Mouse (Mus musculus) neutrophil, adult 5-6 weeks (primary cell): ENCODE results near the gene Nol9. TPM values are rescaled to one million over a fixed set of nuclear protein-coding genes. Genes with fewer than 3 reads are reported as not detected.

Source experiments
- ATAC-seq: fragments of 151-379, 151-347 bp; 2 replicates; pipeline ENCODE4 v1.8.0; 2017; ENCODE audit warnings: mild to moderate bottlenecking, moderate TSS enrichment; ENCODE audit not compliant: insufficient number of reproducible peaks, poor library complexity, low FRiP score, severe bottlenecking; ENCODE audit errors: extremely low read depth
- total RNA-seq: library from RNA; stranded (forward); fragments of 200-1000 nt; gene quantifications from 2 replicates; pipeline ENCODE4 v1.2.3, GENCODE M21; 2017

The Nol9 gene
- total RNA-seq, result 23.0 and 23.7 TPM in 2 replicates

DNA sequence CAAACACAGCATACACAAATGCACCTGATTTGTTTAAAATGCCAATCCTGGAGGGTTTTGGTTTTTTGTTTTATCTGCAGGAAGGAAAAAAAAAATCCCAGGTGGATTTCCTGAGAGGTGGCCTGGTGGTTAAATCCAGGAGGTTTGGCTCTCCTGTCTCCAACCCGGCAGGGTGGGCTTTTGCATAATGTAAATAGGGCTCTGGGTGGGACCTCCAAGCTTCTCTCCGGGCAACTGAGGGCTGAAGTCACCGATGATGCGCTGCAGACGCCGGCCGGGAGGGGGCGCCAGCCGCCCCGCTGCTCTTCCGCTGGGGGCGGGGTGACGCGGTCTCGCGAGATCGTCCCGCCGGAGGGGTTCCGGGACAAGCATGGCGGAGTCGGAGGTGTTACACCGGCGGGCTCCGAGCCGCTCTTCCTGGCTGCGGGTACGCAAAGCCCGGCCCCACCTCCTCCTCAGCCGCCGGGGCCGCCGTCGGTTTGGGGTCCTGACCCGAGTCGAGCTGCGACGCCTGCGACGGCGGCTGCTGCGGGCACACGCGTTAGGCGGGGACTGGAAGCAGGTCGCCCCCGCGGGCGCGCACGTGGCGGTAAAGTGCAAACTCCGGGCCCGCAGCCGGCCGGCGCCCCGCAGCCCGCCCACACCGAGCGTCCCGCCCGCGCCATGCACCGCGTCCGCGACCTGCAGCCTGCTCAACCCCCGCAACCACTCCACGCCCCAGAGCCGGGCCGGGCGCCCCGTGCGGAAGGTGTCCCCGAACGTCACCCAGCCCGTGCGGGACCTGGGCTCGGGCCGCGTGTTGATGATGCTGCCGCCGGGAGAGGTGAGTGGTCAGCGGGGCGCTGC, at the start of gene Nol9:
TSS of gene Nol9 (plus strand) at position 337 of the 846 bp plus-strand sequence.
- ATAC-seq, result peak; percentile 86

DNA sequence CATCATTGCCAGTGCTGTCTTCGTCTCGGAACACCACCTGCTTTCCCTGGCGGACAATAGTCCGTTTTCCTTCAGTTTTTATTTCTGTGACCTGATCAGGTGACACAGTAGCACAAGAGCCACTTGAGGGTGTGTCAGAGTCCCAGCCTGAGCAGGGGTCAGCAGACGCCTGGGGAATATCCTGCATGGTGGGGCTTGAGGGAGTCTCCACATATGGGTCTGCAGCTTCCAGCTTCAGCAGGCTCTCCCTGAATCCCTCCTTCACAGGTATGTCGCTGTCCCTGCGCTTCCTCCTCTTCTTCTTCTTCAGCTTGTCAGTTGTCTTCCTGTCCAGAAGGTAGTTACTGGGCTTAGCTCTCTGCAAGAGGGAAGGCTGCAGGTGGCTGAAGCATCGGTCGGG, 47.0 kb upstream of the Nol9 start:
- no peak for ATAC-seq

DNA sequence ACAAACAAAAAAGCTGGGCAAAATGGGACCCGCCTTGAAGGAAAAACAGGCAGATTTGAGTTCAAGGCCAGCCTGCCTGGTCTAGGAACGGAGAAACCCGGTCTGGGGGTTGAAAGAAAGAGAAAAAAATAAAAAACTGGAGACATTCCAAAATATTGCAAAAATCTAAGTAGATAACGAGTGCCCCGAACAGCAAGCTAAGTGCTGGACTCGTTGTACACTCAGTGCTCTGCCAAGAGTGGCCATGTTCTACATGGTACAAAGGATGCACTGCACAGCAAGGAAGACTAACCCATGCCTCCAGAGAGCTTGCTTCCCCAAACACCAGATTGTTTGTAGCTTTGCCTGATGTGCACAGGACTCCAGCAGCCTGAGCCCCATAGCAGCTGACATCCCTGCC, 46.1 kb upstream of the Nol9 start:
- no peak for ATAC-seq

DNA sequence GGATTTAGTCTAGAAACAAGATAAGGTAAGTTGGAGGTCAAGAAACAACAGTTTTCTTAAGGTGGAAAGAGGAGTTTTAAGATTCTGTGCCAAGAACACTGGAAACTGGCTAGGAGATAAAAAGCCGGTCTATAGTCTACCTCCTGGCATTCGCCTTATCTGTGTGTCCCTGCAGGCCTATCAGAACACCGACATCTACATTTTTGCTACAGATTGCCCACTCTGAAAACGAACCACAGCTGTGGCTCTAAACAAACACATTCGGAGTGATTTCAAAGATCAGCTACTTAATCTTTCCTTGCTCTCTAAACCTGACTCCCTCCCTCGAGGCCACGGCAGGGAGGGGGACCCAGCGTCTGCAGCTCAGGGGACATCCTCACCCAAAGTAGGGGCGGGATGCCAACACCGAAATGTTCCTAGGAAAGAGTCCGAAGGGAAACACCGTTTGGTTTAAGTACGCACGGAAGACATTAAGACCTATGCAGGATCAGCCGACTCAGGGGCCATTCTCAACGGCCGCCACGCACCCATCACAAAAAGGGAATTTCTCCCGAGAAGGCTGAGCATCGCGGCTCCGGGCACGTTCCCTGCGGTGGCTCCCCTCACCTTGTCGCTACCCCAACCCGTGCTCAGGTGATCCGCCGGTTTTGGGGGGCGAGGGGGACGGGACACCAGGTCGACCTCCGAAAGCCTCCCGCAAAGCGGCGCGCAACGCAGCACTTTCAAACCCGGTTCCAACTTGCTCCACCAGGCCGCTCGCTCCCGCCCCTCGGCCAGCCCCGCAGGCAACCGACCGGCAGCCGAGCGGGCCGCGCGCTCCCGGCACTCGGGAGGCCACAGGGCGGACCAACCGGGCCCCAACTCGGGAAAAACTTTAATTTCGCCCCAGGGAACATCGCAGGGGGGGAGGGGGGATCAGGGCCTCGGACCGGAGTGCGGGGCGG, 44.6 kb upstream of the Nol9 start:
- no peak for ATAC-seq

DNA sequence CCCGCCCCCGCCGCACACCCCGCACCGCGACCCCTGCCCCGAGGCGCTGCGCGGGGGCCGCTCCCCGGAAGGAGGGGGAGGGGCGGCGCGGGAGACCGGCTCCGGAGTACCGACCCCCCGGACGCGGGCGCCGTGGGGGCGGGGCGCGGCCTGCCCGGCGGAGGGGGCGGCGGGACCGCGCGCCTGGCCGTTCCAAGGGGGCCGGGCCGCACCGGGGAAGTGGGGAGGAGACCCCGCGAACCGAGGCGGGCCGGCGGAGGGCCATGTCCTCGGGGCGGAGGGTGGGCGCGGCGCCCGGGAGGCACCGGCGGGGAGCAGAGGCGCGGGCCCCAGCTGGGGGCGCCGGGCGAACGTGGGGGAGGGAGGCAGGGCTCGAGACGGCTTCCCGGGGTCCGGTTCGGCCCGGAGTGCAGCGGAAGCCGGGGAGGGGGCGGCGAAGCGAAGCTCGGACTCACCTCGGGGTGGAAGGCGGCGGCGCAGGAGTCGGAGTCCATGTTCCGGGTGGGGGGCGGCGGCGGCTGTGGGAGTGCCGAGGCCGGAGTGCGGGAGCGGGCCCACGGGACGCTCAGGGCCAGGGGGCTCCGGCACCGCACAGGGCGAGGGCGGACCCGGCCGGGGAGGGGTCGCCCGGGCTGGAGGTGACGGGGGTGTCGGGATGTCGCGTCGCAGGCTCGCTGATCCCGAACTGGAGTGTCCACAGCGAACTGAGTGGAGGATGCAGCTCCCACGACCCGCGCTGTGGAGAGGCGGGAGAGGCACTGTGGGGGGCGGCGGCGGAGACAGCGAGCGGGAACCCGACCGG, 43.5 kb upstream of the Nol9 start:
- no peak for ATAC-seq

DNA sequence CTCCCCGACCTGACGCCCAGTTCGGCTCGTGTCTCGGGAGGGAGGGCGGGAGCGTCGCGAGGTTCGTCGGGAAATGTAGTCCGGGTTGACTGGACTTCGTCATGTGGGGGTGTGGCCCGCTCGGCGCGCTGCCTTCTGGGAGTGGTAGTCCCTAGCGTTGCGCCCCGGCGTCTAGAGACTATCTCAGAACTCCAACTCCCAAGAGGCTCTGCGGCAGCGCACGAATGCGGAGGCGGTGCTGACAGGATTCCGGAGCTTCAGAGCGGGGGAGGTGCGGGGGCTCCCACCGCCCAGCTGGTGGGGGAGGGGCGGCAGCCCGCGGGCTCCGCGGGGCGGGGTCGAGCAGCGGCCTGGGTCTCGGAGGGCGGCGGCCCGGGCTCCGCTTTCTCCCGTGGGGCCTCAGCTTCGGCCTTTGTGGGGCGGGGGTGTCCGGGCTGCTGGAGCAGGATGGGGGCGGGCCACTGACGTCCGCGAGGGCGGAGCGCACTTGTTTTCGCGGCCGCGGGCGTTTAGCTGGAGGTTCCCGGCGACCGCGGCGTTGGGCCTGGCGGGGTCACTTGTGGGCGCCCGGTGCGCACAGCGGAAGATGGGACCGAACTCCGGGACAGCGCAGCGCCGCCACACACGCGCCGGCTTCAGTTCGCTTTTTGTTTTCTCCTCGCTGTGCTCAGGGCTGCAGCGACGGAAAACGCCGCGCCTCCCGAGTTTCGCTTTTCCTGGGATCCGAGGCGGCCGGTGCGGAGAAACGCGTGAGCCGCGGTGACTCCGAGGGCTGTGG, 42.8 kb upstream of the Nol9 start, which contains the start of gene Phf13:
TSS of gene Phf13 (minus strand) at position 86 of the 778 bp plus-strand sequence.
- peak; percentile 97 for ATAC-seq

DNA sequence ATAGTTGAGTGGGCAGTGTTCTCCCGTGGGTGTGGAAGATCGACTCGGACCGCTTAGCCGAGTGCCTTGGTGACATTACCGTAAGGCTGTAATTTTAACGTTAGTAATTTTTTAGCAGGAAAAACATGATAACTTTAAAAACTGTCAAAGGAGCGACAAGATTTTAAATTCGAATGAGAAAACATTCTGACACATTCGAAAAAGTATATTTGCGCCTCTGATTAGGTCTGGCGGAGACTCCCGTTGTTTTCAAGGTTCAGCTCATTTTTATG, 42.2 kb upstream of the Nol9 start:
- no peak for ATAC-seq

DNA sequence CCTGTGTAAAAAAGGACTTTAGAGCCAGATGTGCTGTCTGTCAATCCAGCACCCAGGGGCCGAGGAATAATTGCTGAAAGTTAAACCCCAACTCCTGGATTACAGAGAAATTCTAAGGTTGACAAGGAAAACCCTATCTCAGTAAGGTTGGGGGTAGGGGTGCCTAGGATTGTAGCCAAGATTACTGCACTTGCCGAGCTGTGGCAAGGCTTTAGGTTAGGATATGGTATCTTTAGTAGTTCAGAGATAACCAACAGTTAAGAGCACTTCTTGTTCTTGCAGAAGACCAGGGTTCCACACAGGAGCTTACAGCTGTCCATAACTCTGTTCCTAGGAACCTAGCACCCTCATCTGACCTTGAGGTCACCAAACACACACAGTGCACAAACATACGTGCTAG, 41.4 kb upstream of the Nol9 start:
- ATAC-seq, result no peak

DNA sequence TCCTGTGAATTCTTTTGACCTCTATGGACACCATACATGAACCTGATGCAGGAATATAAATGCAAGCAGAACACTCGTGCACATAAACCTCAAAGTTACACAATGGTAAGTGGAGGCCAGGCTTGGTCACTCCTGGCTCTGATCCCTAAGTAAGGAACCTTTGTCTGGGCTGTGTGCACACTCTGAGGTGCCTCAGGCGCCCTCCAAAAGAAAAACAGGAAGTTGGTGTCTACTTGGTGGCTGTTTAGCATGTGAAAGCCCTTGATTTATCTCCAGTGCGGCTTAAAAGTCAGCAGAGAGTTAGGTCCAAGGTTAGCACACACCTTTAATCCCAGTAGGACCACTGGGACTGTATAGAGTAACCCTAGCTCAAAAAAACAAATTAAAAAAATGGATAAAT, 39.6 kb upstream of the Nol9 start:
- no peak for ATAC-seq

DNA sequence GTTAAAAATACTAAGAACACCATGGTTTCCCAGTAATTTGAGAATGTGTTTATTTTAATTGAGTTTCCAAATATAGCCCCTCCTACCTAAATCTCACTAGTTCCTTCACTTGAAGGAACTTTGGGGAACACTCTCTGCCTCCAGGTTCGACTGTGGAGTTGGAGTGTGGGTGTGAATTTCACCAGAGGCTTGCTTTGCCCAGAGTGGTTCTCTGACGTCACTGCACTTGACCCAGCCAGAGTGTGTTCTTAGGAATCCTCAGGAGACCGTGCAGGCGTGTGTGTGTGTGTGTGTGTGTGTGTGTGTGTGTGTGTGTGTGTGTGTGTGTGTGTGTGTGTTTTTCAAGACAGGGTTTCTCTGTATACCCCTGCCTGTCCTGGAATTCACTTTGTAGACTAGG, 38.2 kb upstream of the Nol9 start:
- ATAC-seq, result no peak

DNA sequence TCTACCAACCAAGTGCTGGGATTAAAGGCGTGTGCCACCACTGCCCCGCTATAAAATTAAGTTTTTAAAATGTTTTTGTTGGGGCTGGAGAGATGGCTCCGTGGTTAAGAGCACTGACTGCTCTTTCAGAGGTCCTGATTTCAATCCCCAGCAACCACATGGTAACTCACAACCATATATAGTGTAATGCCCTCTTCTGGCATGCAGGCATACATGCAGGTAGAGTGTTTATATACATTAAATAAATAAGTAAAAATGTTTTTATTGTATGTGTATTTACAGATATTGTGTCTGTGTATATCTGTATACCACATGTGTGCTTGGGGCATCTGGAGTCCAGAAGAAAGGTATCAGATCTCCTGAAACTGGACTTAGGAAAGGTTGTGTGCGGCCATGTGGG, 37.8 kb upstream of the Nol9 start:
- ATAC-seq, result no peak

DNA sequence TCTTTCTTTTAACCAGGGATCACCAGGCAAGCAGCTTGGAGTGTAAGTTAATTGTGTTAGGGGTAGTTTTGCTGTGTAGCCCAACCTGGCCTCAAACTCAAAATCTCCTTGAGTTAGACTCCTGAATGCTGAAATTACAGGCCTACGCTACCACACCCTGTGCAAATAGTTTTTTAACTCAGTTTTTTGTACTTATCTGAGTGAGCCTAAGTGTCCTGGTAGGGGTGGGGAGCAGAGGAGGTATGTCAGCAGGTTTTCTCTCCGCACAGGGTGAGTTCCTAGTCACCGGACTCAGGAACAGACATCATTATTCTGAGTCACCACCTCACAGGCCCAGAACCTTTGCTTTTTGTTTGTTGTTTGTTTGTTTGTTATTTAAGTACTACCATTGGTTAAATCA, 37.1 kb upstream of the Nol9 start:
- ATAC-seq, result no peak

DNA sequence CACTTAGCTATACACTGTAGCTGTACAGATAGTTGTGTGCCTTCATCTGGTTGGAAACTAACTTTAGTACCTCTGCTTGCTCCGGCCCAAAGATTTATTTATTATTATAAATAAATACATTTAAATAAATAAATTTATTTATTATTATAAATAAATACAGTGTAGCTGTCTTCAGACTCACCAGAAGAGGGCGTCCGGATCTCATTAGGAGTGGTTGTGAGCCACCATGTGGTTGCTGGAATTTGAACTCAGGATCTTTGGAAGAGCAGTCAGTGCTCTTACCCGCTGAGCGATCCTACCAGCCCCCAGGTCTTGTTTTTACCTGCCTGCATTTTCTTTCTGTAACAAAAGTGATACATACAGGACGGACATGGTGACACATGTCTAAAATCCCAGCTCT, 33.0 kb upstream of the Nol9 start:
- ATAC-seq, result no peak

DNA sequence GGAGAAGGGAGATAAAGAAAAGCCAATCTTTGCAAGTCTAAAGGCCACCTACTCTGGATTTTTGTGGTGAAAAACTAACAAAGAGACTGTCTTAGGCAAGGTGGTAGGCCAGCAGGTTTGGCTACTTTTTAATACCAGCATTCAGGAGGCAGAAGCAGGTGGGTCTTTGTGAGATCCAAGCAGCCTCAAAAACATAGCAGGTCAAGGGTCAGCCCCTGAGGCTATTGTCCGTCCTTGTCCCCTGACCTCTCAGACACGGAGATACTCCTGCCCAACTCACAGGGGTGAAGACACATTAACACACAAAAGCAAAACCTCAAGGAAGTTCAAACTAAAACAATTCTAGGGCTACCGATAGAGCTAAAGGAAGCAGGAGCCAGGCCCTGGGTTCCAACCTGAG, 32.3 kb upstream of the Nol9 start:
- no peak for ATAC-seq

DNA sequence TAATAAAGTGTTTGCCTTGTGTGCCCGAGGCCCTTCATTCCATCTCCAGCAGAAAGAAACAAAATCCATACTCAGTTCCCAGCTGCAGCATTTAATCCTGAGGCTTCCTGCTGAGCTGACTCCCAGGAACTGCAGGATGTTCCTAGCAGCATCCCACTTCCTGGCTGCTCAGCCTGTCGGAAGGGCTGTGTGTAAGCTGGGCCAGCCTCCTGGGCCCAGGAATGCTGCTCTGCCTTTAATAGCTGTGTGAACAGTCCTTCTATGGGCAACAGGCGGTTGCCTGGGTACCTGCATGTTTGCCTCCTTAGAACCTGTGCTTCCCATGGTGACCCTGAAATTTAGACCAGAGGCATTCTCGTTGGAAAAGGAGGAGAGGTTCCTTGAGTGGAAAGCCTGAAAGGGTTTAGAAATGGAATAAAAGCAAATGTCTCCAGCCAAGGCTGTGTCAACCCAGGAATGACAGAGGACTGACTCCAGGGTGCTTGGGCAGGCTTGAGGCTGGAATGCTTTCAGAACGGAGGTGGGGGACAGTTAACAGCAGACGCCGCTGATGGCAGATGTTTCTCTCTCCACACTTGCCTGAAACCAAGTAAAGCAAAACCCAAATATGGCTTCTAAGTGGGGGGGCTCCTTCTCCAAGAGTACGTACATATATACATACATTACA, 31.5 kb upstream of the Nol9 start:
- ATAC-seq, result no peak

DNA sequence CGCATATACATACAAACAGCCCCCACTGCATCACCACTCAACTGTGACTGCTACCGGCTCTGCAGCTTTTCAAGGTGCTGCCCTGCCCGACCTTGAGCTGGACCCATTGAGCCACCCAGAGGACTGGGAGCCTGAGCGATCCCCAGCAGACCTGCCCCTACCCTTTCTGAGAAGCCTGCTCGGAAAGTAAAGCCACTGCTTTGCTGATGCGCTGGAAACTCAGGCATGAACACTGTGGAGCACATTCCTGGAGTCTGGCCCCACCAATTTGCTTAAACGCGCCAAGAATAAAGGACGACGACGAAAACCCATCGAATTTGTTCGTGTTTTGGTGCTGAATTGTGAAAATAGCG, 31.0 kb upstream of the Nol9 start:
- no peak for ATAC-seq

DNA sequence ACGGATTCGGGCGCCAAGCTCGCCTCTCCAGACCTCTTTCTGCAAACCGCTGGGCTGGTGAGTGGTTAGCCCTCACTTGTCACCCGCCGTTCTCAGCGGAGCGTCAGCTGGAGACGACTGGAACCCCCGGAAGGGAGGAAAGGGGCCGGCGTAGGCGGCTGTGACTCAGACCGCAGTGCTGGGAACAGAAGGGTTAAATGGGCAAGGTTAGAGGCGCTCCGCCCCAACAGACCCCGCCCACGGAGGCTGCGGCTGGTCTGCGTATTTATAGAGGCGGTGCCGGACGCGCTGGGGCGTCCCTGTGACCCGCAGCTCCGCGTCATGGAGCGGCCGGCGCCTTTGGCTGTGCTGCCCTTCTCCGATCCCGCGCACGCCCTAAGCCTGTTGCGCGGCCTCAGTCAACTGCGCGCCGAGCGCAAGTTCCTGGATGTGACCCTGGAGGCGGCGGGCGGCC, 30.5 kb upstream of the Nol9 start, which contains the start of gene Klhl21:
TSS of gene Klhl21 (plus strand) at position 182 of the 454 bp plus-strand sequence.
- peak; percentile 91 for ATAC-seq
